Mouse (Mus musculus) lung, adult 2 months (tissue): ENCODE results near the gene Npas3.

ENCODE experiments used
- CTCF ChIP-seq: fragments of 200-500 bp; IDR thresholded peaks from 2 replicates; pipeline ENCODE4 v1.5.1; 2011; ENCODE audit warnings: mild to moderate bottlenecking, low read length, control low read depth; ENCODE audit not compliant: insufficient read depth
- POLR2A ChIP-seq: fragments of 200-500 bp; IDR thresholded peaks from 2 replicates; pipeline ENCODE4 v1.6.1; 2011; ENCODE audit warnings: low read depth, mild to moderate bottlenecking, control low read depth, low read length, borderline replicate concordance; ENCODE audit errors: extremely low read depth

DNA sequence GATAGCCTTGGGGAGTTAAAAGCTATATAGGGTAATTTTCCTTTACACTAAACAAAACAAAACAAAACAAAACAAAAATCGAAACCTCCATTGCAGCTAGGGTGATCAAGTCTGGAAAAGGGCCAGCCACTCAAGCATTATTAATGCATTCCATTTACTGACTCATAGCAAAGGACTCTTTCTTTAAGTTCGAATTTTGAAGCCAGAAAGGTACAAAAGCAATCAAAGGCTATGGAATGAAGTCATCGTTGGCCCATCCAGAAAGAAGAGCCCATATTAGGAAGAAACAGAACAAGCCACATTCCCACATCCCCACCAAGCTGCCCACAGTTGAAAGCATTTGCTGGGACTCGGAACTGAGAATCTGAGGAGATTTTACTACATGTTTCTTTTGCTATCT lies 640.1 kb downstream of the Npas3 start:
- no peak for TF ChIP-seq POLR2A
- TF ChIP-seq CTCF = no peak
